Mouse (Mus musculus) urinary bladder, postnatal 25 days (tissue): ENCODE measurements around the gene Rabl6.
A peak's percentile ranks its signal among the peaks of the same experiment; 100 is the strongest.

Experiments used
- DNase-seq: peaks from one replicate; pipeline ENCODE4 v3.0.0; 2022; ENCODE audit warnings: low spot score

The Rabl6 gene

GRCm38 (mm10) chr2:25607761-25608622, at the start of gene Rabl6:
Gene Rabl6 (minus strand): TSS chr2:25608521.
- DNase-seq: peak; percentile 89

- DNase-seq: no peak
Observed at GRCm38 (mm10) chr2:25657652-25658051, 49.3 kb upstream of the Rabl6 start, which contains the start of gene Lcn5. Gene Lcn5 (plus strand): TSS chr2:25657952.

- no peak for DNase-seq
Observed at GRCm38 (mm10) chr2:25657246-25657645, 48.9 kb upstream of the Rabl6 start.

GRCm38 (mm10) chr2:25656691-25657090, 48.4 kb upstream of the Rabl6 start:
- DNase-seq: no peak

GRCm38 (mm10) chr2:25654502-25654901, 46.2 kb upstream of the Rabl6 start:
- DNase-seq: no peak

- no peak for DNase-seq
Observed at GRCm38 (mm10) chr2:25652902-25653301, 44.6 kb upstream of the Rabl6 start, which contains the start of gene Lcn8. Gene Lcn8 (plus strand): TSS chr2:25653120.

GRCm38 (mm10) chr2:25639890-25640289, 31.6 kb upstream of the Rabl6 start:
- DNase-seq: peak; percentile 43

- no peak for DNase-seq
Observed at GRCm38 (mm10) chr2:25634046-25634445, 25.7 kb upstream of the Rabl6 start.

GRCm38 (mm10) chr2:25633616-25634015, 25.3 kb upstream of the Rabl6 start:
- DNase-seq: no peak

- DNase-seq: no peak
Observed at GRCm38 (mm10) chr2:25628738-25629137, 20.4 kb upstream of the Rabl6 start.

GRCm38 (mm10) chr2:25627811-25628210, 19.5 kb upstream of the Rabl6 start, which contains the start of gene Fcna:
Gene Fcna (minus strand): TSS chr2:25628030.
- DNase-seq: no peak

GRCm38 (mm10) chr2:25625986-25626385, 17.7 kb upstream of the Rabl6 start:
- no peak for DNase-seq

GRCm38 (mm10) chr2:25621229-25622200, 13.2 kb upstream of the Rabl6 start, which contains the start of gene Tmem141:
Gene Tmem141 (minus strand): TSS chr2:25622005.
- peak; percentile 85 for DNase-seq

GRCm38 (mm10) chr2:25620852-25621228, 12.5 kb upstream of the Rabl6 start:
- DNase-seq: no peak

- DNase-seq: no peak
Observed at GRCm38 (mm10) chr2:25620386-25620785, 12.1 kb upstream of the Rabl6 start.

- no peak for DNase-seq
Observed at GRCm38 (mm10) chr2:25617578-25617977, 9.3 kb upstream of the Rabl6 start, which contains the start of gene Ccdc183. Gene Ccdc183 (minus strand): TSS chr2:25617678.

GRCm38 (mm10) chr2:25616398-25616797, 8.1 kb upstream of the Rabl6 start:
- no peak for DNase-seq

- DNase-seq: no peak
Observed at GRCm38 (mm10) chr2:25608671-25609070, 350 bp upstream of the Rabl6 start.

GRCm38 (mm10) chr2:25602526-25602925, 5.8 kb downstream of the Rabl6 start:
- no peak for DNase-seq

GRCm38 (mm10) chr2:25600037-25600436, 8.3 kb downstream of the Rabl6 start:
- DNase-seq: no peak

GRCm38 (mm10) chr2:25598749-25599148, 9.6 kb downstream of the Rabl6 start:
- no peak for DNase-seq

GRCm38 (mm10) chr2:25596765-25597510, 11.4 kb downstream of the Rabl6 start:
- DNase-seq: no peak
